Mouse (Mus musculus) CD4-positive, CD25-positive, alpha-beta regulatory T cell (primary cell): Measurements from ENCODE around the gene Sh3gl1. TPM values are rescaled to one million over a fixed set of nuclear protein-coding genes. Genes with fewer than 3 reads are reported as not detected.

Source experiments
- polyA plus RNA-seq: library from polyadenylated mRNA; unstranded; fragments of 100-300 nt; shearing (Covaris generic); gene quantifications from one replicate; pipeline ENCODE4 v1.2.1, GENCODE M21; 2017

Sh3gl1 gene
- 192 TPM for polyA plus RNA-seq

DNA sequence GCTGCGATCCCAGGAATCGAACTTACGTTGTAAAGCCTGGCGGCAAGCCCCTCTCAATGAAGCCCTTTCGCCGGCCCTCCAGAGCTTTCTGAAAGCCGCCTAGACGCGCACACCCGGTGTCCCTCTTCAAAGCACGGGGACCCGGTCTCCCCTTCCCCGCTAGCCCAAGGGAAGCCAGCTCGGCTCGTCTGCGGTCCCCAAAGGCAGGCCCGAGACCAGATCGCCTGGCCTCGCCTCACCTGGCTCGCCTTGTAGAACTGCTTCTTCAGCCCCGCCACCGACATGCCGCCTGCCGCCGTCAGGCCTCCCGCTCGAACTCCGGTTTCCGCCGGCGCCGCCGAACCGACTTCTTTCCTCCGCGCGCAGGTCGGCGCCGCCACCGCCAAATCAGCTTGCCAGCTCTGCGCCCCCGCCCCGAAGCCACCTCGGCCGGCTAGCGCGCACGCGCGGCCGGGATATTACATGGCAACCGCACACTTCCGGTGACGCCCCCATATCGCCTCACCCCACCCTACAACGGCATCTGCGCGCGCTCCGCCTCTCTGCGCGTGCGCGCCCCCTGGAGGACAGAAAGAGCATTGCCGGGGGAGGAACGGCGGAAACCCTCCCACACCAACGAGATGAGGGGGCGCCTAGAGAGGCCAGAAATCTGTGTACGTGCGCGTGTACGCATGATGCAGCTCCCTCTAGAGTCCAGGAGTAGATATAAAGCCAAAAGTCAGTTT lies at the start of gene Sh3gl1:
Gene Sh3gl1 (minus strand): TSS at position 460 of the 725 bp plus-strand sequence.

DNA sequence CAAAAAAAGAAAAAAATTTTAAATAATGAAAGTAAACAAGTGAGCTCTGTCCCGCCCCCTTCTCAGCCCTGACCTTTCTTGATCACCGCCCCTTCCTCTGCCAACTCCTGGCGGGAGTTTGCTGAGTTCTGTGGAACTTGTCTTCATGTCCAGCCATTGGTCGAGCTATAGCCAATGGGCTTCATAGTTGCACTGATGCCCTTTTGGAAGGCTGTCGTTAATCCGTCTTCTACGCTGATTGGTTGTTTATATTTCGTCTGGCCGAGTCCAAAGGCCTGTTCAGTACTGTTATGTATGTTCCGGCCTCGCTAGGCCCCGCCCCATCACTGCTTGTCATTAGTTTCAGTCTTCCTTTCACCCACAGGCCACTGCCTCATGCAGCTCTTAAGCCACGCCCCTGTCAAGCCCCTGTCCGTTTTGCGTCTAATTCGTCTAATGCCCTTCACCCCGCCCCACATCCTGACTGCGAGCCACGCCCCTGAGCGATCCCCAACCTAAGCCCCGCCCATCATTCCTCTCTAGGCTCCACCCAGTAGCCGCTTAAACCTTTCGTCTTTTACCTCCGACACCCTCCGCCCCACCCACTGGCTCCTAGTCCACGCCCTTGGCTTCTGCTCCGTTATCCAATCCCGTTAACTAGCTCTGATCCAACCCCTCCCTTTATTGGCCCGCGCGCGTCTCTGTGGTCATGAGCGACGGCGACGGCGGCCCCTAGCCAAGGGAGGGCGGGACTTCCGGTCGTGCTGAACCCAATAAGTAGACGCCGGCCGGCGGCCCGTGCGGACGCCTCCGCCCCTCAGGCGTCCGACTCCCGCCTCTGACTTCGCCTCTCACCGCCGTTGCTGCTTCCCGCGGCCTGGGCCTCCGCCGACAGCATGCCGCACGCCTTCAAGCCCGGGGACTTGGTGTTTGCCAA lies 42.7 kb upstream of the Sh3gl1 start, which contains the start of gene Hdgfl2:
Gene Hdgfl2 (plus strand): TSS at position 755 of the 916 bp plus-strand sequence.

DNA sequence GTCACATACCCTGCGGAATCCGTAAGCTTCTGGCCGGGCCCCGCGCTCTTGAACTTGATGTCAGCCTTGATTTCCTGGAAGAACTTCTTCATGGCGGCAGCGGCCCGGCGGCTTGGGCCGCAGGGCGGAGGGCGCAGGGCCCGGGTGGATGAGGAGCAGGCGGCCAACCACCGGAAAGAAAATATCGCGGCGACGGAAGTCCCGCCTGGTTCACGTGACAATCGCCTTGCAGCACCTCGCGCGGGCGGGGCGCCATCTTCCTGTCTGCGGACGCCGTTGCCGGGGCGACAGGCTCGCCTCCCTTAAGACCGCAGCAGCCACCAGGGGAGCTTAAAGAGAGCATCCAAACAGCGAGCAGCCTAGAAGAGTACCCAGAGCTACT lies 38.4 kb upstream of the Sh3gl1 start, which contains the start of gene Ubxn6:
Gene Ubxn6 (minus strand): TSS at position 202 of the 382 bp plus-strand sequence.

DNA sequence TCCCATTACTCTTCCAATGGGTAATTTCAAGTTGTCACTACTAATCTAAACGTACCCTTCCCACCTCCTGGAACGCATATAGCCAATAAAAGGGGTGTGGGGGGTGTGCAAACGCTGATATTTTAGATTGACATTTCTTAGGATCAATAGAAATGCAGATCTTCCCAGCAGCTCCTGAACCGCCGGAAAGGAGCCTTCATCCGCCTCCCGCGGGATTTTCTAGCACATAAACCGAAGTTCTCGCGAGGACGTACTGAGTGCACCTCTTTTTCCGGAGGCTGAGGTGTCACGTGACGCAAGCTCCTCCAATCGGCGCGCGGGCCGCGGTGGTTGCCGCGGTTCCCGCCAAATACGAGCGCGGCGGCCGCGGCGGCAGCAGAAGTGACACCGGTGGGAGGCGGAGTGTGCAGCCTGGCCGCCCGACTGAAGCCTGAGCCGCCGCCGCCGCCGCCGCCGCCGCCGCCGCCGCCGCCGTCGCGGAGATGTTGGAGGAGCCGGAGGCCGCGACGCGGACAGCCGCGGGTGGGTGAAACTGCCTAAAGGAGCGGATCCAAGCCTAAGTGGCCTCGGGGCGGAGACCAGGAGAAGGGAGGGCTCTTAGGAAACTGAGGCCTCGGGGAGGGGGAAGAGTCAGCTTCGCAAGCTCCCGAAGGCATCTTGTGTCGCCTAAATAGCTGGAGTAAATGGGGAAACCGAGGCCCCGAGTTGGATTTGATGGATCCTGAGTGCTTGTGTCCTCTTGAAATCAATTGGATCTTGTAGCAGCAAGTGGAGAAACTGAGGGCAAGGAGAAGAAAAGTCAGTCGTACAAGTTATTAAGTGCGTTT lies 3.8 kb upstream of the Sh3gl1 start, which contains the start of gene Chaf1a:
Gene Chaf1a (plus strand): TSS at position 410 of the 827 bp plus-strand sequence.

DNA sequence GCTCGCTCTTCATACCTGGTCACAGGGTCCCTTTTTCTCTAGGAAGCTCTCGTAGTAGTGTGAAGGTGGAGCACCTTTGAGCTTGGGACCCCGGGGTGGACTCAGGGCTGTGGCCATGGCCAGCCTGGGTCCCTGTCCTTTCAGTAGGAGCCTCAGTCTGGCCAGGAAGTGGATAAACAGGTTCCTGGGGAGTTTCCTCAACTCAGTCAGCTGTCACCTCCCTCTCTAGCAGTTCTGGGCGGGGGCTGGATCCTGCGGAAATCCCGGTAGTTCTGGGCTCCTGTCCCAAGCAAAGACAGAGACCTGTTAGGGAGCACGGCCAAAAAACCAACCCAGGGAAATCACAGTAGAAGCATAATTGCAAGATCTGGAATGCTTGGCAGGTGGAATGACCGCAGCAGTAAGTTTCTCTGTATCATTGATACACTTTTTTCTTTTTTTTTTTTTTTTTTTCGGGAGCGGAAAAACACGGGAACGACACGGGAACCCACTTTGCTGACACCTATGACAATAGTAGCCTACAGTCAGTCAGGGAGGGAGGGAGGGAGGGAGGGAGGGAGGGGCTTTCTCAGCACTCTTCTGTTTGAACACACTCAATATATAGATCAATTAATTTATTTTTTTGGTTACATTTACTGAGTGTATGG lies 30.9 kb downstream of the Sh3gl1 start, which contains the start of the genes Stap2 and Mpnd:
Gene Stap2 (minus strand): TSS at position 170 of the 647 bp plus-strand sequence.
Gene Mpnd (plus strand): TSS at position 297 of the 647 bp plus-strand sequence.

DNA sequence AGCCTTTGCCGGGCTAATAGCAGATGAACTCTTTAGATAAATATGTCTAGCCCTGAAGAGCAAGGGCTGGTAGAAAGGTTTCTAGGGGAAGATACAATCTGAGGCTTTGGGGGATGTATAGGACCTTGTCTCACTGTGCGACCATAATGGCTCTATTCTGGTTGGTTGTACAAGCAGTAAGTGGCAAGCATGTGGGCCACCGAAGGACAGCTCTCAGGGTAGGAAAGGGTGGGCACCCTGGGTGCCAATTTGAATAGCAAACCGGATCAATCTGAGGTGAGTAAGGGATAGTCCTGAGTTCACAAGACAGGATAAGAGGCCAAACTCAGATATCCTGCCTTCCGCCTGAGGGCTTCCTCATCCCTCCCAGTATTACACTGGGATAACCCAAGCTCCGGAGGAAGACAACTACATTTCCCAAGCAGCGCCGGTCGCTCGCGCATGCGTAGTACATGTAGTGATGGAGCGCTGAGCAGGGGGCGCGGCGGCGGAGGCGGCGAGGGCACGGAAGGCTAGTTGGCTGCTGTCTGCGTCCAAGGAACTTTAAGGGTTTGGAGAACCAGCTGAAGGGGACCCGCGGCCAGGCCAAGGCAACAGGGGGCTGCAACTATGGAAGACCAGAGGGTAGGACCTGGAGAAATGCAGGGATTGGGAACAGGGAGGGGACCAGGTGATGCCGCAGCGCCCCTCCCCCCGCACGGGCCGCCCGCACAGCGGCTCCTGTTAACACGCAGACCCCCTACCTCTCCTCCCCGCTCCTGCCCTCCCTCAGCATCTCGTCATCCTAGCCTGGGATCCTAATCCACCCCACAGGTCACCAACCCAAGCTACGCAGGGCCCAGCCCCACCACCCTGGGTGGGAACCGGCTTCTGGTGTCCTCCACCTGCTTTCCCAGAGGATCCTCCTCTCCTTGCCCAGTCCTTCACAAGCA lies 50.1 kb downstream of the Sh3gl1 start, which contains the start of gene Fsd1:
Gene Fsd1 (plus strand): TSS at position 480 of the 932 bp plus-strand sequence.

DNA sequence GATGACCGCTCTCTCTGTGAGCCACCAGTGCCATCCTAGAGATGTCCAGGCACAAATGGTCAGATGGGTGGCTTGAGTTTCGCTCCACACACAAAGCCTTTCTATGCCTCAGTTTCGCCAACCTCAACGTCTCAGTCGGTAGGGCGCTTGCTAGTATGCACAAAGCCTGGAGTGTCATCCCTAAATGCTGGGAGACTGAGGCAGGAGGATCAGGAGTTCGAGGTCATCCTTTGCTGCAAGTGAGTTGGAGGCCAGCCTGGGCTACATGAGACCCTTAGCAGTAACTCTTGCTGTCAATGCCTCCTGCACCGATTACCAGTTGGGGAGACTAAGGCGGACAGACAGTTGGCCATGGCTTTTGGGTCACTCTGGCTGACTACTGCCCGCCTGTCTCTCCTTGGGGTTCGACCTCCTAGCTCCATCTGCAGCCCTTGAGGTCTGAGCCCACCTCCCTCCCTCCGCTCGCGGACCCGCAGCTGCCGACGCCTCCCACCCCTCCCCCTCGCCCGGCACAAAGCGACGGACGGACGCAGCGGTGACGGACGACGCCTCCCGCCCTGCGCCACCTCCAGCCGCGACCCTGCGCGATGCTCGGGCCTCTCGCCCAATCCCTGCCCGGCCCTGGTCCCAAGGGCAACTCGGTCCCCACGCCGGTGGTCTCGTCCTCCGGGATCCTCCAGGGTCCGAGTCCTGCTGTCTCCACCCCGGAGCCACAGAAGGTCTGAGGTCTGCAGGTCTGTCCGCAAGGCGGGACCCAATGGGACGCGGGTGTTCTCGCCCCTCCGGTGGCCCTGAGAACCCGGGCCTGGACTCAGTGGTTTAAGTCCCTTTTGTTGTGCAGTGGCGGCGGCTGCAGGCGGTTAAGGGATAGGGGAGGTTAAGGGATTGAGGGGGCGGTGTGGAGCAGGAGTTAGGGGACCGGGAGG lies 66.2 kb downstream of the Sh3gl1 start, which contains the start of gene Shd:
Gene Shd (plus strand): TSS at position 502 of the 926 bp plus-strand sequence.

Other genes with a start within 250 kb of the Sh3gl1 start
- gene Zfp119a, start 157.7 kb downstream of the Sh3gl1 start, polyA plus RNA-seq = 17.0 TPM
- 23.4 TPM for gene Zfp959, start 144.5 kb downstream of the Sh3gl1 start, polyA plus RNA-seq
- gene Zfp119b, start 87.1 kb downstream of the Sh3gl1 start, polyA plus RNA-seq = 13.5 TPM
- gene Ebi3, start 84.0 kb downstream of the Sh3gl1 start, polyA plus RNA-seq = 26.3 TPM
- gene Yju2, start 77.5 kb downstream of the Sh3gl1 start, polyA plus RNA-seq = 38.8 TPM
- gene Shd, start 66.2 kb downstream of the Sh3gl1 start, polyA plus RNA-seq = 0.89 TPM
- 0.44 TPM for gene Fsd1, start 50.1 kb downstream of the Sh3gl1 start, polyA plus RNA-seq
- gene Stap2, start 31.1 kb downstream of the Sh3gl1 start, polyA plus RNA-seq = 0.83 TPM
- gene Mpnd, start 30.9 kb downstream of the Sh3gl1 start, polyA plus RNA-seq = 144 TPM
- 3.3 TPM for gene Chaf1a, start 3.8 kb upstream of the Sh3gl1 start, polyA plus RNA-seq
- gene Ubxn6, start 38.4 kb upstream of the Sh3gl1 start, polyA plus RNA-seq = 76.2 TPM
- gene Hdgfl2, start 43.0 kb upstream of the Sh3gl1 start, polyA plus RNA-seq = 147 TPM
- gene Plin4, start 73.2 kb upstream of the Sh3gl1 start, polyA plus RNA-seq = not detected
- 0.08 TPM for gene Plin5, start 81.0 kb upstream of the Sh3gl1 start, polyA plus RNA-seq
- 0.25 TPM for gene Lrg1, start 85.4 kb upstream of the Sh3gl1 start, polyA plus RNA-seq
- 0.12 TPM for gene Sema6b, start 103.7 kb upstream of the Sh3gl1 start, polyA plus RNA-seq
- 38.0 TPM for gene Tnfaip8l1, start 125.8 kb upstream of the Sh3gl1 start, polyA plus RNA-seq
- 54.2 TPM for gene Mydgf, start 147.3 kb upstream of the Sh3gl1 start, polyA plus RNA-seq
- 47.3 TPM for gene Dpp9, start 182.3 kb upstream of the Sh3gl1 start, polyA plus RNA-seq
- 16.8 TPM for gene Fem1a, start 220.2 kb upstream of the Sh3gl1 start, polyA plus RNA-seq
- 5.5 TPM for gene Ticam1, start 240.2 kb upstream of the Sh3gl1 start, polyA plus RNA-seq